Mouse (Mus musculus) limb, embryonic 11.5 days (tissue): ENCODE data around the gene Mlx. TPM values are rescaled to one million over a fixed set of nuclear protein-coding genes. Genes with fewer than 3 reads are reported as not detected.
"Not testable (repeated sequence)": the region's sequence is repeated elsewhere in the genome, so short reads cannot be mapped to it uniquely, and the experiment has no call there.

ENCODE experiments used
- ATAC-seq: fragments of 200-750 bp; cut with Nextera tagmentation; 2 replicates; pipeline ENCODE4 v1.8.0; 2017; ENCODE audit warnings: low read depth; ENCODE audit not compliant: insufficient number of reproducible peaks, low FRiP score, low TSS enrichment
- DNase-seq: peaks from one replicate; pipeline ENCODE4 v3.0.0-alpha.2; 2015; ENCODE audit warnings: low spot score
- H3K27ac ChIP-seq: fragments of 300-500 bp; sonication (generic); replicated peaks from 2 replicates; pipeline ENCODE4 v1.5.1; 2014; ENCODE audit warnings: low read depth, mild to moderate bottlenecking, low read length
- H3K27me3 ChIP-seq: fragments of 300-500 bp; sonication (generic); 2 replicates; pipeline ENCODE4 v1.6.1; 2014; ENCODE audit warnings: mild to moderate bottlenecking, low read length, mixed read lengths; ENCODE audit not compliant: control insufficient read depth, insufficient read depth
- H3K36me3 ChIP-seq: fragments of 300-500 bp; sonication (generic); 2 replicates; pipeline ENCODE4 v1.6.1; 2014; ENCODE audit warnings: mild to moderate bottlenecking, low read length, moderate library complexity, mixed read lengths; ENCODE audit not compliant: control insufficient read depth, insufficient read depth
- H3K4me1 ChIP-seq: fragments of 300-500 bp; sonication (generic); 2 replicates; pipeline ENCODE4 v1.6.1; 2014; ENCODE audit warnings: low read length, mixed read lengths; ENCODE audit not compliant: control insufficient read depth, insufficient read depth
- H3K4me2 ChIP-seq: fragments of 300-500 bp; sonication (generic); 2 replicates; pipeline ENCODE4 v1.6.1; 2014; ENCODE audit warnings: low read depth, mild to moderate bottlenecking, moderate library complexity; ENCODE audit not compliant: severe bottlenecking
- H3K4me3 ChIP-seq: fragments of 300-500 bp; sonication (generic); 2 replicates; pipeline ENCODE4 v1.5.1; 2014; ENCODE audit warnings: low read depth, low read length
- H3K9ac ChIP-seq: fragments of 300-500 bp; sonication (generic); 2 replicates; pipeline ENCODE4 v1.6.1; 2014; ENCODE audit warnings: mild to moderate bottlenecking, low read length
- H3K9me3 ChIP-seq: fragments of 300-500 bp; sonication (generic); 2 replicates; pipeline ENCODE4 v1.6.1; 2016; ENCODE audit warnings: low read length; ENCODE audit not compliant: control insufficient read depth
- WGBS: fragments of 180-500 bp; shearing (Covaris S2); extraction: QIAGEN DNeasy Blood & Tissue Kit; methylation state at CpG from one replicate; pipeline ENCODE4 v1.1.7; 2014; 5-methylcytosine and 5-hydroxymethylcytosine counted together
- polyA plus RNA-seq: library from polyadenylated mRNA; unstranded; fragments of >200 nt; fragmentation: Nextera tagmentation; extraction: Ambion mirVana; gene quantifications from 2 replicates; pipeline ENCODE4 v1.2.1, GENCODE M21; 2014

Mlx gene
- polyA plus RNA-seq, 1 experiment from 2014 or later: 48.9 TPM

DNA sequence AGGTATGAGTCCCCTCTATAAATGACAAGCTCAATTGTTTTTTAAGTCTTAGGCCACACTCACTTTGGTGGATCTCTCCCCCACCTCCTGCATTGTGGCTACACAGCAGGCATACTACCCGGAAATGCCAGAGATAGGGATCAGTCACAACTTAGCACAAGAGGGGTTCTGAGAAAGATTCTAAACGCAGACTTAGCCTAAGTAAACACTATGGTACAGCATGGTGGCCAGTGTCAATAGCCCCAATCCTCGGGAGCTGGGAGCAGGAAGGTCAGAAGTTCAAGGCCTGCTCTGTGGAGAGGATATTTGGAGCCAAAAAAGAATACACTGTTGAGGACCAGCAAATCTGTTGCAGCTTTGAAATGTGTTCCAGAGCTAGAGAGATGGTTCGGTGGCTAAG lies 31.0 kb downstream of the Mlx start:
- H3K36me3 ChIP-seq: peaks cover 1% of the 10 kb centered on the region; the same call in 1 of the 2 replicates
- ATAC-seq (no peak), DNase-seq (no peak)
- H3K9ac ChIP-seq: no peak overlapping the region
- H3K4me1 ChIP-seq: peaks cover 12% of the 10 kb centered on the region
- no peak overlapping the region for H3K27ac ChIP-seq
- H3K4me3 ChIP-seq: peak overlapping the region; percentile 97
- H3K27me3 ChIP-seq: no peaks in the 10 kb centered on the region
- WGBS: 57% methylated on average over 4 of the region's 4 CpGs
- peak overlapping the region; percentile 92 for H3K4me2 ChIP-seq
- no peaks in the 10 kb centered on the region for H3K9me3 ChIP-seq

DNA sequence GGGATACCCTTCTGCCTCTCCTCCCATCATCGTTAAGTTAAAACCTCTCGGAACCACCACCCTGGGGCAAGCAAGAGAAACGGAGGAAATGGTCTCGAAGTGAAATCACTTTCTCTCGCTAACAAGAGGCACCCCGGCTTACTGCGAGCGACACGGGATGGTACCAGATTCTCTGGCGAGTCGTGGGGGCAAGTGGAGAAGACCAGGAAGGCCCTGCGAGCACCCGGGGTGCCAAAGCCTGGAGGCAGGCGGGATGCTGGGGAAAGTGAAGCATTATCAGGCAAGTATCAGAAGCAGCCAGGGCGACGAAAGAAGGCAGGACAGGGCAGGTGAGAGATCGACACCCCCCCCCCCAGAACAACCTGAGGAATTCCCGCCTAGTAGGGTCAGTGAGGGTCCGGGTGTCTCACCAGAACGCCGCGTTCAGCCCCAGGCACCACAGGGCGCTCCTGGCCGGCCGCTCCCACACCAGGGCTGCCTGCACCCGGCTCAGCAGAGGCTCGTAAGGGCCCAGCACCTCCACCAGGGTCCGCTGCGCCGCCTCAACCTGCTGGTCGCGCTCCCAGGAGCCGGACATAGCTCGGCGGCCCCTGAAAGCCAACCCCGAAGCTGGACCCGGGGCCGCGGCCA lies 32.2 kb downstream of the Mlx start:
- Histone ChIP-seq H3K4me1 (peaks cover 12% of the 10 kb centered on the region), H3K36me3 (no peaks in the 10 kb centered on the region), H3K27ac (peak overlapping the region; percentile 45; the same call in 1 of the 2 replicates), H3K27me3 (no peaks in the 10 kb centered on the region), H3K9ac (peak overlapping the region; percentile 92), H3K4me2 (peak overlapping the region; percentile 92), H3K4me3 (peak overlapping the region; percentile 97), H3K9me3 (no peaks in the 10 kb centered on the region)
- DNase-seq: no peak
- WGBS: under 1% methylated on average over 39 of the region's 39 CpGs
- ATAC-seq: peak; percentile 72; the same call in 1 of the 2 replicates

DNA sequence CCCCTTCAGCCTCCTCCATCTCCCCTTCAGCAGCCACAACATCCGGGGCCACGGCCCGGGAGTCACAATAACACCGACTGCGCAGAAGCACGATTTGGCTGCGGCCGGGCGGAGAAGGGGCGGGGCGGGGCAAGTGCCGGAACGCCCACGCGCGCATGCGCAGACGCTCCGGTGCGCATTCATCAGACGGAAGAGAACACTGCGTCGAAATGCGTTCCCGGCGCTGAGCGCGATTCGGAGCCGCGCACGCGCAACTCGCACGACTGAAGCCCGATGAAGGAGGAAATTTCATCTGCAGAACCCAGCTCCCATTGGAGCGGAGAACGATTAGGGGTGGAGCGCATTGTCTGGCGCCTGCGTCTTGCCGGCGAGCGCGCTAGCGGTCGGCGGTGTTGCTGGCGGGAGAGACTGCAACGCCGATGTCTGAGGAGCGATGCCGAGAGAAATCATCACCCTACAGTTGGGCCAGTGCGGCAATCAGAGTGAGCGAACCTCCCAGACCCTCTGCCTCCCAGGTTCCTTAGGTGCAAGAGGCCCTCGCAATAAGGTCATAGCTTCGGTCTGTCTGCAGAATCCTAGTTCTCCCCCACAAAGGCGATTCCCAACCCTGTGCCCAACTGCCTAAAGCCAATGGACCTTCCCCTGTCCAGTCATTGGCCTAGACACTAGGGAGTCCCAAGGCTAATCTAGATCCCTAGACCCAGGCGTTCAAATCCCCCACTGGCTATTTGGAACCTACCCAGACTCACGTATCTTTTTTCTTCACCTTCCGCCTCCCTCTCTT lies 32.9 kb downstream of the Mlx start, which contains the start of the genes Retreg3 and Tubg1:
TSS of gene Retreg3 (minus strand) at position 133 of the 784 bp plus-strand sequence.
TSS of gene Tubg1 (plus strand) at position 178 of the 784 bp plus-strand sequence.
- Histone ChIP-seq H3K4me1 (peaks cover 12% of the 10 kb centered on the region), H3K9me3 (no peaks in the 10 kb centered on the region), H3K9ac (peak within 1 kb of the TSS; percentile 92), H3K36me3 (no peaks in the 10 kb centered on the region; the same call in 1 of the 2 replicates), H3K4me3 (peak within 1 kb of the TSS; percentile 97), H3K4me2 (peak within 1 kb of the TSS; percentile 93), H3K27me3 (no peaks in the 10 kb centered on the region), H3K27ac (peak within 1 kb of the TSS; percentile 86)
- under 1% methylated on average over 61 of the region's 61 CpGs for WGBS
- DNase-seq: peak; percentile 99
- peak; percentile 91 for ATAC-seq

DNA sequence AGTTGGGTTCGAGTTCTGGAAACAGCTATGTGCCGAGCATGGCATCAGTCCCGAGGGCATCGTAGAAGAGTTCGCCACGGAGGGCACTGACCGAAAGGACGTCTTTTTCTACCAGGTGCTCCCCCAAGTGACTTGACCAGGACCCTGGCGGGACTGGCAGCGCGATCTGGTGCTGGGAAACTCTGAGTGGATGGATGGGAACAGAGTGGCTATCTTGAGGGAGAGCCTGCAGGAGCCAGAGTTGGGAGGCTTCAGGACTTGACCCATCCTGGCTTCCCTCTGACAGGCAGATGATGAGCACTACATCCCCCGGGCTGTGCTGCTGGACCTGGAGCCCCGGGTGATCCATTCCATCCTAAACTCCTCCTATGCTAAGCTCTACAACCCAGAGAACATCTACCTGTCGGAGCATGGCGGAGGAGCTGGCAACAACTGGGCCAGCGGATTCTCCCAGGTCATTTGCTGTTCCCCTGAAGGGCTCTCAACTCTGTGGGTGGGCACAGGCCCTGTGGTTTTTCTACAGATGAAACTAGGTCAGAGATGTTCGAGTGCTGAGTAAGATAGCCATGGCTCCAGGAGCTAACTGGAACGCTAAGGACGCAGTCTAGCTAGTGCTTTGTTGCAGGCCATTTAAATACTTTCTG lies 33.6 kb downstream of the Mlx start:
- peaks cover 12% of the 10 kb centered on the region for H3K4me1 ChIP-seq
- no peaks in the 10 kb centered on the region for H3K27me3 ChIP-seq
- ATAC-seq (no peak), DNase-seq (no peak)
- H3K27ac ChIP-seq: peak overlapping the region; percentile 86
- H3K4me3 ChIP-seq: peak overlapping the region; percentile 97
- peak overlapping the region; percentile 91 for H3K9ac ChIP-seq
- H3K4me2 ChIP-seq: peak overlapping the region; percentile 93
- WGBS: 28% methylated on average over 19 of the region's 19 CpGs
- H3K36me3 ChIP-seq: peaks cover 4% of the 10 kb centered on the region
- no peaks in the 10 kb centered on the region for H3K9me3 ChIP-seq

DNA sequence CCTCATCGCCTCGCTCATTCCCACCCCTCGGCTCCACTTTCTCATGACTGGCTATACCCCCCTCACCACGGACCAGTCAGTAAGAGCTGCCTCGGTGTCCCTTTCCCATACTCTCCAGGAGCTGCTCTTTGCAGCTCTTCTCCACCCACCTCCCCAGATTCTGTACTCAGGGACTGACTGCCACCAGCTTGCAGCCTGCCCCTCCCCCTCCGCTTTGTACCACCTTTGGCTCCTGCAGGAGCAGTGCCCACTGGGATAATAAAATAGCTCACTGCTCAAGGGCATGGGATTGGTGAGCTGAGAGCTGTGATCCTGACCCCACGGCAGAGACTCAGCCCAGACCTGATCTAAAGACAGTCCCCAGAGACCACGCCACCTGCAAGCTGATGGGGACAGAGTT lies 37.4 kb downstream of the Mlx start:
- ATAC-seq, DNase-seq, H3K9me3 ChIP-seq, H3K9ac ChIP-seq, H3K27me3 ChIP-seq, H3K4me3 ChIP-seq, H3K27ac ChIP-seq, H3K4me2 ChIP-seq, H3K4me1 ChIP-seq: not testable (repeated sequence)
- H3K36me3 ChIP-seq: peaks cover 13% of the 10 kb centered on the region
- WGBS: 93% methylated on average over 8 of the region's 8 CpGs

DNA sequence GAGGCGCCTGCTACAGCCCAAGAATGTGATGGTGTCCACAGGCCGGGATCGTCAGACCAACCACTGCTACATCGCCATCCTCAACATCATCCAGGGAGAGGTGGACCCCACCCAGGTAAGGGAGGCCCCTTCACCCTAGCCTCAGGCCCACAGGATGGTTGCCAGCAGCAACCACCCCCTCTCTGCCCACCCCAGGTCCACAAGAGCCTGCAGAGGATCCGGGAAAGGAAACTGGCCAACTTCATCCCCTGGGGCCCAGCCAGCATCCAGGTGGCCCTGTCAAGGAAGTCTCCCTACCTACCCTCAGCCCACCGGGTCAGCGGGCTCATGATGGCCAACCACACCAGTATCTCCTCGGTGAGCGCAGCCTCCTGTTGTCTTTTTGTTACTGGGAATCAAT lies 37.9 kb downstream of the Mlx start:
- WGBS: 96% methylated on average over 7 of the region's 9 CpGs
- not testable (repeated sequence) for H3K4me2 ChIP-seq

DNA sequence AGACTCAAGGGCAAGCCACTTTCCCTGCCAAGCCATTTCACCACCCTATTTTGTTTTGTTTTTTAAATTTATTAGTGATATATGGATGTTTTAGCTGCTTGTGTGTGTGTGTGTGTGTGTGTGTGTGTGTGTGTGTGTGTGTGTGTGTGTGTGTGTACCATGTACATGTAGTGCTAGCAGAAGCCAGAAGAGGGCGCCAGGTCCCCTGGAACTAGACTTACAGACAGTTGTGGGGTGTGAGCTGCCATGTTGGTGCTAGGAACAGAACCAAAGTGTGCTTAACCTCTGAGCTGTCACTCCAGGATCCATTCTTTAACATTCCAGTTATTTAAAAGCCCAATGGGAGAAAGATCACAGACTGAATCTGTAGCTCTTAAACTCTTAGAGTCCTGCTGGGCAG lies 40.0 kb downstream of the Mlx start:
- ATAC-seq: no peak
- Histone ChIP-seq H3K27me3 (no peaks in the 10 kb centered on the region), H3K4me1 (no peaks in the 10 kb centered on the region), H3K9me3 (no peaks in the 10 kb centered on the region), H3K9ac (no peak overlapping the region), H3K4me3 (no peak overlapping the region), H3K27ac (no peak overlapping the region), H3K4me2 (no peak overlapping the region), H3K36me3 (peaks cover 13% of the 10 kb centered on the region)
- 94% methylated on average over 1 of the region's 1 CpGs for WGBS
- no peak for DNase-seq

More for the DNA sequence above, 37.9 kb downstream of the Mlx start:
- H3K9me3 ChIP-seq, H3K9ac ChIP-seq, DNase-seq, H3K4me3 ChIP-seq, H3K27me3 ChIP-seq, H3K27ac ChIP-seq, H3K4me1 ChIP-seq, ATAC-seq: not testable (repeated sequence)
- H3K36me3 ChIP-seq: peaks cover 13% of the 10 kb centered on the region

DNA sequence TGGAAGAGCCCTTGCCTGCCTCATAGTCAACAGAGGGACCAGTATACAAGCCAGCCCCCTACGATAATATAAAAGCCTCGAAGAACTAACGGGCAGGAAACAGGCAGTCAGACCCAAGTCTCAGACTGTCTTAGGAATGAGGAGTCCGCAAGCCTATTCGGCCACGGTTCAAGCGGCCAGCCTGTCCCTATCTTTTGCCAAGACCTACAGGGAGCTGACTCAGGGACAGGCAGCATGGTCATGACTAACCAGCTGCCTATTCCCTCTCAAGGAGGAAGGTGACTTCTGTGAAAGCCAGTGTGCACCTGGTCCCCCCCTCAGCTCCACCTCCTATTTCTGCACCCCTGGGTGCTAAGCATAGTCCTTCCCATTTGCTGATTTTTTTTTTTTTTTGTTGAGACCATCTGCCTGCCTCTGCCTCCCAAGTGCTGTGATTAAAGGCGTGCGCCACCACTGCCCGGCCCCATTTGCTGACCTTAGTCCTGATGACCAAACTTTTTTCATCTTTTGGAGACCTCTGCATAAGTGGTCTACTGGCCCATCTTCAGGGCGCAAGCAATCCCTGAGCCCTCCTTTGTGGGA lies 42.0 kb downstream of the Mlx start:
- no peaks in the 10 kb centered on the region for H3K9me3 ChIP-seq
- no peak overlapping the region for H3K4me2 ChIP-seq
- no peak overlapping the region for H3K9ac ChIP-seq
- 82% methylated on average over 11 of the region's 11 CpGs for WGBS
- no peaks in the 10 kb centered on the region for H3K4me1 ChIP-seq
- no peak overlapping the region for H3K27ac ChIP-seq
- no peak for DNase-seq
- no peak for ATAC-seq
- H3K4me3 ChIP-seq: no peak overlapping the region
- H3K27me3 ChIP-seq: no peaks in the 10 kb centered on the region
- H3K36me3 ChIP-seq: peaks cover 13% of the 10 kb centered on the region
